Mouse (Mus musculus) c-Kit-positive CD71-positive TER-119-negative erythroid progenitor cells, embryonic 14.5 days (primary cell): ENCODE results near the gene Arf6.
"Not testable (repeated sequence)": the region's sequence is repeated elsewhere in the genome, so short reads cannot be mapped to it uniquely, and the experiment has no call there.

Source experiments
- DNase-seq: peaks from one replicate; pipeline ENCODE4 v3.0.0-alpha.2; 2013; ENCODE audit warnings: low read depth

Arf6 gene

GRCm38 (mm10) chr12:69371854-69372671 lies at the start of gene Arf6, which contains the start of gene Gm9887:
Gene Arf6, plus strand, starts transcription at chr12:69372150.
Gene Gm9887, minus strand, starts transcription at chr12:69372458.
- DNase-seq: peak; percentile 95

- no peak for DNase-seq
Measured at GRCm38 (mm10) chr12:69331187-69331586, 40.8 kb upstream of the Arf6 start.

- DNase-seq: no peak
Measured at GRCm38 (mm10) chr12:69332147-69332546, 39.8 kb upstream of the Arf6 start.

- DNase-seq: peak; percentile 39
Measured at GRCm38 (mm10) chr12:69333547-69333946, 38.4 kb upstream of the Arf6 start.

- DNase-seq: no peak
Measured at GRCm38 (mm10) chr12:69349928-69350327, 22.0 kb upstream of the Arf6 start.

GRCm38 (mm10) chr12:69351685-69352084 lies 20.3 kb upstream of the Arf6 start:
- no peak for DNase-seq

GRCm38 (mm10) chr12:69356546-69357299 lies 15.2 kb upstream of the Arf6 start, which contains the start of gene Nemf:
Gene Nemf, minus strand, starts transcription at chr12:69357165.
- DNase-seq: peak; percentile 87

GRCm38 (mm10) chr12:69357300-69357646 lies 14.7 kb upstream of the Arf6 start:
- no peak for DNase-seq

GRCm38 (mm10) chr12:69360655-69360996 lies 11.3 kb upstream of the Arf6 start:
- peak; percentile 70 for DNase-seq

- DNase-seq: peak; percentile 96
Measured at GRCm38 (mm10) chr12:69360997-69361899, 10.7 kb upstream of the Arf6 start.

- DNase-seq: no peak
Measured at GRCm38 (mm10) chr12:69361919-69362318, 10.0 kb upstream of the Arf6 start.

GRCm38 (mm10) chr12:69362388-69362787 lies 9.6 kb upstream of the Arf6 start:
- no peak for DNase-seq

- DNase-seq: not testable (repeated sequence)
Measured at GRCm38 (mm10) chr12:69363110-69363509, 8.8 kb upstream of the Arf6 start.

- peak; percentile 79 for DNase-seq
Measured at GRCm38 (mm10) chr12:69363899-69364762, 7.8 kb upstream of the Arf6 start.

GRCm38 (mm10) chr12:69365757-69366156 lies 6.2 kb upstream of the Arf6 start:
- DNase-seq: no peak

GRCm38 (mm10) chr12:69366424-69366823 lies 5.5 kb upstream of the Arf6 start:
- no peak for DNase-seq

GRCm38 (mm10) chr12:69367557-69367956 lies 4.4 kb upstream of the Arf6 start:
- DNase-seq: no peak

GRCm38 (mm10) chr12:69370936-69371335 lies 1.0 kb upstream of the Arf6 start:
- DNase-seq: no peak

GRCm38 (mm10) chr12:69371421-69371853 lies 513 bp upstream of the Arf6 start:
- peak; percentile 70 for DNase-seq

GRCm38 (mm10) chr12:69372731-69373331 lies 881 bp downstream of the Arf6 start:
- DNase-seq: no peak
